Mouse (Mus musculus) heart, adult 2 months (tissue): Measurements from ENCODE around the gene Spata33. TPM values are rescaled to one million over a fixed set of nuclear protein-coding genes. Genes with fewer than 3 reads are reported as not detected.

Source experiments
- DNase-seq, 2 experiments: peaks; one replicate each; pipeline ENCODE4 v3.0.0; 2021
- H3K27ac ChIP-seq: fragments of 200-600 bp; 2 replicates; pipeline ENCODE4 v1.8.1; 2022
- H3K27me3 ChIP-seq: fragments of 200-500 bp; 2 replicates; pipeline ENCODE4 v1.6.1; 2012; ENCODE audit warnings: mild to moderate bottlenecking, low read length, inconsistent platforms, mixed read lengths; ENCODE audit not compliant: control insufficient read depth, insufficient read depth
- H3K36me3 ChIP-seq: fragments of 200-500 bp; 2 replicates; pipeline ENCODE4 v1.6.1; 2012; ENCODE audit warnings: low read length, inconsistent platforms; ENCODE audit not compliant: control insufficient read depth, insufficient read depth
- H3K4me1 ChIP-seq: fragments of 200-500 bp; 2 replicates; pipeline ENCODE4 v1.6.1; 2011; ENCODE audit warnings: low read length; ENCODE audit not compliant: control insufficient read depth, insufficient read depth
- H3K4me3 ChIP-seq: fragments of 200-600 bp; 2 replicates; pipeline ENCODE4 v1.8.1; 2022
- H3K79me2 ChIP-seq: fragments of 200-500 bp; replicated peaks from 2 replicates; pipeline ENCODE4 v1.6.1; 2012; ENCODE audit warnings: mild to moderate bottlenecking, inconsistent platforms, low read length, moderate library complexity, mixed read lengths; ENCODE audit not compliant: control insufficient read depth, insufficient read depth
- H3K9ac ChIP-seq: fragments of 200-500 bp; 2 replicates; pipeline ENCODE4 v1.6.1; 2012; ENCODE audit warnings: low read depth, mild to moderate bottlenecking, control low read depth, inconsistent platforms, low read length, mixed read lengths
- CTCF ChIP-seq: fragments of 200-600 bp; IDR thresholded peaks from 2 replicates; pipeline ENCODE4 v1.8.1; 2022; ENCODE audit warnings: antibody characterized with exemption, mild to moderate bottlenecking, moderate library complexity
- EP300 ChIP-seq: fragments of 200-500 bp; IDR thresholded peaks from 2 replicates; pipeline ENCODE4 v1.6.1; 2011; ENCODE audit warnings: low read depth, low read length, control low read depth; ENCODE audit not compliant: insufficient read depth
- POLR2A ChIP-seq: fragments of 200-500 bp; IDR thresholded peaks from 2 replicates; pipeline ENCODE4 v1.6.1; 2011; ENCODE audit warnings: mild to moderate bottlenecking, low read depth, low read length, control low read depth; ENCODE audit not compliant: insufficient read depth
- WGBS: fragments of 180-500 bp; shearing (Covaris S2); methylation state at CpG from one replicate; pipeline ENCODE4 v1.1.7; 2018; 5-methylcytosine and 5-hydroxymethylcytosine counted together
- intact Hi-C: fragments of 180-260 bp; cut with DNase I; formaldehyde crosslinking; loops from one replicate; pipeline ENCODE4 v1.15.1; 2025
- polyA plus RNA-seq: library from polyadenylated mRNA; depleted of rRNA; stranded (reverse); fragments of >200 nt; gene quantifications from 2 replicates; pipeline ENCODE4 v1.2.3, GENCODE M21; 2012; rRNA removed
- total RNA-seq, 2 experiments: library from RNA; stranded (reverse); gene quantifications; 2 replicates each; pipeline ENCODE4 v1.2.3; 2021

Gene Spata33
- total and polyA plus RNA-seq, 3 experiments: 16.4 to 29.4 (median 25.6) TPM

DNA sequence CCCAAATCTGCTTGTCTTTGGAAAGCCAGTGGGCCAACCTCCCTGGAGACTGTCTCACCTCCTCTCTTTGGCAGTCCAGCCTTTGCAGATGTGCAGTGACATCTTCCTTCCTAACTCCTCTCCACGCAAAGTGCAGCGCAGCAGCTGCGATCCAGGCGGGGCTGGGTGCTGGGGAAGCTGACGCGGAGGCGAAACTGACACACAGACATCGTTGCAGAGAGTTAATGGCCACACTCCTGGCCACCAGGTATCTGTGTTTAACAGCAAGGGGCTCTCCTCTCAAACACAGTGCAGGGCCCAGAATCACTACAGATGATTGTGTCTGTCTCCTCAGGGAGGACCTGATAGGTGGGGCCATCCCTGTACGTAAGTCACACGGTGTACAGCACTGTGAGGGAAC is 58.5 kb downstream of the Spata33 start:
- H3K79me2 ChIP-seq: no peaks in the 10 kb centered on the region
- H3K9ac ChIP-seq: no peak overlapping the region
- H3K27ac ChIP-seq: no peak overlapping the region
- no peak for DNase-seq
- H3K27me3 ChIP-seq: no peaks in the 10 kb centered on the region
- no peaks in the 10 kb centered on the region for H3K4me1 ChIP-seq
- TF ChIP-seq EP300 (no peak), CTCF (no peak), POLR2A (no peak)
- no peak overlapping the region for H3K4me3 ChIP-seq
- no peaks in the 10 kb centered on the region for H3K36me3 ChIP-seq
- intact Hi-C loops: no loop called here
- 90% methylated on average over 10 of the region's 10 CpGs for WGBS

Other genes with a start within 250 kb of the Spata33 start
- gene Ankrd11, start 170.6 kb upstream of the Spata33 start, total RNA-seq: 10 to 100 TPM; 68.0 to 76.3 TPM
- 34.4 and 48.3 TPM in 2 replicates for gene Ankrd11, start 170.6 kb upstream of the Spata33 start, polyA plus RNA-seq
- 10 to 100 TPM; 74.4 to 88.2 TPM for gene Spg7, start 149.9 kb upstream of the Spata33 start, total RNA-seq
- gene Spg7, start 149.9 kb upstream of the Spata33 start, polyA plus RNA-seq: 95.9 and 113 TPM in 2 replicates
- gene Rpl13, start 110.5 kb upstream of the Spata33 start, total RNA-seq: 100 to 1,000 TPM; 418 to 463 TPM
- gene Rpl13, start 110.5 kb upstream of the Spata33 start, polyA plus RNA-seq: 440 and 616 TPM in 2 replicates
- gene Cpne7, start 95.5 kb upstream of the Spata33 start, total RNA-seq: under 1 TPM; 0.18 to 0.91 TPM
- 0.91 and 1.7 TPM in 2 replicates for gene Cpne7, start 95.5 kb upstream of the Spata33 start, polyA plus RNA-seq
- under 1 TPM; 0.27 to 0.91 TPM for gene Sult5a1, start 54.5 kb upstream of the Spata33 start, total RNA-seq
- gene Sult5a1, start 54.5 kb upstream of the Spata33 start, polyA plus RNA-seq: 2.3 and 5.3 TPM in 2 replicates
- 10 to 100 TPM; 35.4 to 55.0 TPM for gene Dpep1, start 26.6 kb upstream of the Spata33 start, total RNA-seq
- gene Dpep1, start 26.6 kb upstream of the Spata33 start, polyA plus RNA-seq: 80.1 and 103 TPM in 2 replicates
- gene Chmp1a, start 69 bp upstream of the Spata33 start, total RNA-seq: 10 to 100 TPM; 56.3 to 58.3 TPM
- gene Chmp1a, start 69 bp upstream of the Spata33 start, polyA plus RNA-seq: 63.9 and 81.4 TPM in 2 replicates
- 10 to 100 TPM; 18.4 to 22.9 TPM for gene Cdk10, start 12.0 kb downstream of the Spata33 start, total RNA-seq
- gene Cdk10, start 12.0 kb downstream of the Spata33 start, polyA plus RNA-seq: 32.4 and 37.0 TPM in 2 replicates
- 1 to 10 TPM; 6.0 to 7.5 TPM for gene Spata2l, start 23.4 kb downstream of the Spata33 start, total RNA-seq
- gene Spata2l, start 23.4 kb downstream of the Spata33 start, polyA plus RNA-seq: 6.7 and 7.0 TPM in 2 replicates
- 10 to 100 TPM in 1 of 2 experiments, 1 to 10 TPM in 1; 9.3 to 11.2 TPM for gene Zfp276, start 41.4 kb downstream of the Spata33 start, total RNA-seq
- 16.1 and 20.5 TPM in 2 replicates for gene Zfp276, start 41.4 kb downstream of the Spata33 start, polyA plus RNA-seq
- 10 to 100 TPM; 22.6 to 34.3 TPM for gene Vps9d1, start 41.5 kb downstream of the Spata33 start, total RNA-seq
- gene Vps9d1, start 41.5 kb downstream of the Spata33 start, polyA plus RNA-seq: 44.0 and 52.1 TPM in 2 replicates
- gene Fanca, start 105.7 kb downstream of the Spata33 start, total RNA-seq: 1 to 10 TPM; 5.3 to 6.2 TPM
- gene Fanca, start 105.7 kb downstream of the Spata33 start, polyA plus RNA-seq: 3.9 and 4.6 TPM in 2 replicates
- gene Spire2, start 119.9 kb downstream of the Spata33 start, total RNA-seq: under 1 TPM; 0.11 to 0.26 TPM
- gene Spire2, start 119.9 kb downstream of the Spata33 start, polyA plus RNA-seq: 0.29 and 0.53 TPM in 2 replicates
- 100 to 1,000 TPM; 125 to 134 TPM for gene Tcf25, start 160.9 kb downstream of the Spata33 start, total RNA-seq
- gene Tcf25, start 160.9 kb downstream of the Spata33 start, polyA plus RNA-seq: 137 and 147 TPM in 2 replicates
- gene Mc1r, start 194.3 kb downstream of the Spata33 start, total RNA-seq: not detected
- gene Mc1r, start 194.3 kb downstream of the Spata33 start, polyA plus RNA-seq: not detected in 2 replicates
- gene Tubb3, start 198.6 kb downstream of the Spata33 start, total RNA-seq: under 1 TPM in 1 of 2 experiments, not detected in 1; 0.59 TPM
- 4.6 and 6.2 TPM in 2 replicates for gene Tubb3, start 198.6 kb downstream of the Spata33 start, polyA plus RNA-seq
- 10 to 100 TPM; 56.4 to 63.4 TPM for gene Def8, start 210.7 kb downstream of the Spata33 start, total RNA-seq
- gene Def8, start 210.7 kb downstream of the Spata33 start, polyA plus RNA-seq: 48.1 and 54.7 TPM in 2 replicates